Mouse (Mus musculus): ENCODE measurements around the gene Stx8.

Gene Stx8

GRCm38 (mm10) chr11:68036133-68036959 lies 70.4 kb downstream of the Stx8 start:
- DNase-seq (ENCODE audit: low spot score): no peak

GRCm38 (mm10) chr11:68037093-68037492 lies 71.1 kb downstream of the Stx8 start:
- DNase-seq (ENCODE audit: low spot score): no peak

- DNase-seq (ENCODE audit: low spot score): no peak
Observed at GRCm38 (mm10) chr11:68038101-68038500, 72.1 kb downstream of the Stx8 start.

- peak; percentile 85 for DNase-seq (ENCODE audit: low spot score)
Observed at GRCm38 (mm10) chr11:68044181-68044580, 78.2 kb downstream of the Stx8 start.

GRCm38 (mm10) chr11:68046916-68047315 lies 80.9 kb downstream of the Stx8 start:
- peak; percentile 72 for DNase-seq (ENCODE audit: low spot score)

- peak; percentile 42 for DNase-seq (ENCODE audit: low spot score)
Observed at GRCm38 (mm10) chr11:68049261-68050165, 83.5 kb downstream of the Stx8 start.

- peak; percentile 72 for DNase-seq (ENCODE audit: low spot score)
Observed at GRCm38 (mm10) chr11:68050725-68051124, 84.7 kb downstream of the Stx8 start.

- no peak for DNase-seq (ENCODE audit: low spot score)
Observed at GRCm38 (mm10) chr11:68051305-68051704, 85.3 kb downstream of the Stx8 start.

GRCm38 (mm10) chr11:68058466-68059201 lies 92.6 kb downstream of the Stx8 start:
- no peak for DNase-seq (ENCODE audit: low spot score)

GRCm38 (mm10) chr11:68060651-68061050 lies 94.7 kb downstream of the Stx8 start:
- DNase-seq (ENCODE audit: low spot score): no peak

- DNase-seq (ENCODE audit: low spot score): no peak
Observed at GRCm38 (mm10) chr11:68062116-68062515, 96.1 kb downstream of the Stx8 start.

GRCm38 (mm10) chr11:68067806-68068205 lies 101.8 kb downstream of the Stx8 start:
- DNase-seq (ENCODE audit: low spot score): no peak

- no peak for DNase-seq (ENCODE audit: low spot score)
Observed at GRCm38 (mm10) chr11:68070086-68070485, 104.1 kb downstream of the Stx8 start.

- no peak for DNase-seq (ENCODE audit: low spot score)
Observed at GRCm38 (mm10) chr11:68071836-68072235, 105.8 kb downstream of the Stx8 start.

- DNase-seq (ENCODE audit: low spot score): no peak
Observed at GRCm38 (mm10) chr11:68072597-68073210, 106.7 kb downstream of the Stx8 start.

GRCm38 (mm10) chr11:68074686-68075085 lies 108.7 kb downstream of the Stx8 start:
- no peak for DNase-seq (ENCODE audit: low spot score)

GRCm38 (mm10) chr11:68075331-68075730 lies 109.3 kb downstream of the Stx8 start:
- DNase-seq (ENCODE audit: low spot score): no peak

- DNase-seq (ENCODE audit: low spot score): no peak
Observed at GRCm38 (mm10) chr11:68079756-68080155, 113.8 kb downstream of the Stx8 start.

GRCm38 (mm10) chr11:68080999-68081398 lies 115.0 kb downstream of the Stx8 start:
- DNase-seq (ENCODE audit: low spot score): no peak

GRCm38 (mm10) chr11:68082756-68083155 lies 116.8 kb downstream of the Stx8 start:
- no peak for DNase-seq (ENCODE audit: low spot score)

- DNase-seq (ENCODE audit: low spot score): no peak
Observed at GRCm38 (mm10) chr11:68083562-68083961, 117.6 kb downstream of the Stx8 start.

- no peak for DNase-seq (ENCODE audit: low spot score)
Observed at GRCm38 (mm10) chr11:68086221-68086620, 120.2 kb downstream of the Stx8 start.

Data from embryo, embryonic 10.5 days (tissue).